Mouse (Mus musculus) kidney, postnatal 0 days (tissue): Measurements from ENCODE around the gene Ece2. TPM values are rescaled to one million over a fixed set of nuclear protein-coding genes. Genes with fewer than 3 reads are reported as not detected.
"Not testable (repeated sequence)": the region's sequence is repeated elsewhere in the genome, so short reads cannot be mapped to it uniquely, and the experiment has no call there.

Experiments
- ATAC-seq: fragments of 200-750 bp; cut with Nextera tagmentation; replicated peaks from 2 replicates; pipeline ENCODE4 v1.8.0; 2017; ENCODE audit warnings: low read depth, moderate number of reproducible peaks, moderate TSS enrichment, moderate library complexity; ENCODE audit not compliant: low FRiP score
- DNase-seq: peaks from one replicate; pipeline ENCODE4 v3.0.0-alpha.2; 2016; ENCODE audit warnings: low spot score
- H3K27ac ChIP-seq: fragments of 300-500 bp; sonication (generic); 2 replicates; pipeline ENCODE4 v1.5.1; 2014; ENCODE audit warnings: mild to moderate bottlenecking
- H3K27me3 ChIP-seq: fragments of 300-500 bp; sonication (generic); 2 replicates; pipeline ENCODE4 v1.6.1; 2014; ENCODE audit warnings: low read length, mixed read lengths; ENCODE audit not compliant: insufficient read depth
- H3K36me3 ChIP-seq: fragments of 300-500 bp; sonication (generic); 2 replicates; pipeline ENCODE4 v1.6.1; 2014; ENCODE audit warnings: low read length, mixed read lengths; ENCODE audit not compliant: insufficient read depth
- H3K4me1 ChIP-seq: fragments of 300-500 bp; sonication (generic); replicated peaks from 2 replicates; pipeline ENCODE4 v1.6.1; 2014; ENCODE audit warnings: antibody characterized with exemption, low read length, mixed read lengths; ENCODE audit not compliant: insufficient read depth
- H3K4me2 ChIP-seq: fragments of 300-500 bp; sonication (generic); 2 replicates; pipeline ENCODE4 v1.6.1; 2014; ENCODE audit warnings: mild to moderate bottlenecking, low read length, moderate library complexity, mixed read lengths
- H3K4me3 ChIP-seq: fragments of 300-500 bp; sonication (generic); replicated peaks from 2 replicates; pipeline ENCODE4 v1.5.1; 2014; ENCODE audit warnings: low read depth, low read length
- H3K9ac ChIP-seq: fragments of 300-500 bp; sonication (generic); 2 replicates; pipeline ENCODE4 v1.6.1; 2014; ENCODE audit warnings: low read depth, low read length
- H3K9me3 ChIP-seq: fragments of 300-500 bp; sonication (generic); replicated peaks from 2 replicates; pipeline ENCODE4 v1.6.1; 2016; ENCODE audit warnings: low read length, inconsistent platforms, mixed read lengths
- CTCF ChIP-seq: IDR thresholded peaks from 2 replicates; pipeline ENCODE4 v1.5.1; 2016; ENCODE audit warnings: antibody characterized with exemption, low read depth, mild to moderate bottlenecking, moderate library complexity
- WGBS: fragments of 180-500 bp; shearing (Covaris S2); extraction: QIAGEN DNeasy Blood & Tissue Kit; methylation state at CpG from one replicate; pipeline ENCODE4 v1.1.7; 2014; 5-methylcytosine and 5-hydroxymethylcytosine counted together
- polyA plus RNA-seq: library from polyadenylated mRNA; unstranded; fragments of >200 nt; fragmentation: Nextera tagmentation; extraction: Ambion mirVana; gene quantifications from 2 replicates; pipeline ENCODE4 v1.2.1, GENCODE M21; 2015

Ece2 gene
- polyA plus RNA-seq, 1 experiment from 2014 or later, result 1.6 TPM

DNA sequence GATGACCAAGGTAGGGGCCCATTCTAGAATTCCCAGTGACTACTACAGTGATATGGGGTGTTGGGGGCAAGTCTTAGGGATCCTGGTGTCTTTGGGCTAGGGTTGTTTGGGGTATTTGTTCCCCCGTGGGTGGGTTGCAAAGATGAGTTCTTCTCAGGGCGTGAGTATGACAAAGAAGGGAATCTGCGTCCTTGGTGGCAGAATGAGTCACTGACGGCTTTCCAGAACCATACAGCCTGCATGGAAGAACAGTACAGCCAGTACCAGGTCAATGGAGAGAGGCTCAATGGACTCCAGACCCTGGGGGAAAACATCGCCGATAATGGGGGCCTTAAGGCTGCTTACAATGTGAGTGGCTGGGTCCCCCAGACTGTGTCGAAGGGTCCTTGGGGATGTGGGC lies 14.3 kb downstream of the Ece2 start:
- H3K36me3 ChIP-seq, result no peaks in the 10 kb centered on the region
- no peaks in the 10 kb centered on the region for H3K9me3 ChIP-seq
- no peak overlapping the region for H3K4me3 ChIP-seq
- no peak for ATAC-seq
- H3K9ac ChIP-seq, result no peak overlapping the region
- TF ChIP-seq CTCF, result no peak
- H3K4me2 ChIP-seq, result no peak overlapping the region
- DNase-seq, result no peak
- 87% methylated on average over 7 of the region's 7 CpGs for WGBS
- H3K27ac ChIP-seq, result no peak overlapping the region
- H3K4me1 ChIP-seq, result no peaks in the 10 kb centered on the region
- H3K27me3 ChIP-seq, result no peaks in the 10 kb centered on the region

DNA sequence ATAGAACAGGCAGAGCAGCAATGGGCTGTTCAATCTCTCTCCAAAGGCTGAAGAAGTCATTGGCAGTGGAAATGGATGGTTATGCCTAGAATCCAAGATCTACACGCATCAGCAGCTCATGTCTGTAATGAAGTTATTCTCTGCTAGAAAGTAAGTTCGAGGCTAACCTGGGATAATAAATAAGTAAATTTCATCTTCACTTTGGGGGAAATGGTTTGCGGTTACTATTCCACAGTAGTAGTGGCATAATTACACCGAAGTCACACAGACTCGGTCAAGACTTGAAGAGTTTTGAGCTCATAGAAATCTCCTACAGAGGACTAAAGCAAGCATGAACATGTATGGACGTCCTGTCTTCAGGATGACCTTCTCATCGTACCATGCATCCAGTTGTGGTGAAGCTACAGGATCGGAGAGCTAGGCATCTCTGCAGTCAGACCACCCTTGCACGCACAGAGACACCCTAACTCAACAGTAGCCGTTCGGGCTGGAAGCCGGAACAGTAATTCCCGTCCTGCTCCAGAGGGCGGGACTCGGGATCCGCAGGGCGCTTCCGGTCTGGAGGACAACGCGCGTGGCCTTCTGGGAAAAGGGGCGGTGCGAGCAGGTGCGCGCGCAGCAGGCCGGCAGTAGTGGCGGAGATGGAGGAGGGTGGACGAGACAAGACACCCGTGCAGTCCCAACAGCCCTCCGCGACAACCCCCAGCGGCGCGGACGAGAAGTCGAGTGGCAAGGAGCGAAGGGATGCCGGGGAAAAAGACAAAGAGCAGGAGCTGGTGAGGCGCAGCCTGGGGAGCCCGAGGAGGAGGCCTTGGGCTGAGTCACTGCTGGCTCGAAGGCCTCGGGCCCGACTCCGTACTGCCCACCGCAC lies 21.7 kb downstream of the Ece2 start, which contains the start of gene Psmd2:
TSS of gene Psmd2 (plus strand) at position 577 of the 871 bp plus-strand sequence.
- Histone ChIP-seq H3K4me2 (peak within 1 kb of the TSS; percentile 64), H3K27me3 (no peaks in the 10 kb centered on the region), H3K4me1 (no peaks in the 10 kb centered on the region), H3K4me3 (peak within 1 kb of the TSS; percentile 84), H3K9me3 (no peaks in the 10 kb centered on the region), H3K9ac (peak within 1 kb of the TSS; percentile 87), H3K36me3 (peaks cover 18% of the 10 kb centered on the region), H3K27ac (peak within 1 kb of the TSS; percentile 75; the same call in 1 of the 2 replicates)
- WGBS, result 2% methylated on average over 46 of the region's 46 CpGs
- TF ChIP-seq CTCF, result 0 out of 2 replicates have a peak, but pooled peaks have one; percentile 25
- peak; percentile 97 for DNase-seq
- ATAC-seq, result peak; percentile 94

GRCm38 (mm10) chr16:20651947-20652310 lies 22.3 kb downstream of the Ece2 start:
- no peaks in the 10 kb centered on the region for H3K4me1 ChIP-seq
- no peaks in the 10 kb centered on the region for H3K27me3 ChIP-seq
- no peaks in the 10 kb centered on the region for H3K9me3 ChIP-seq
- H3K4me2 ChIP-seq, result peak overlapping the region; percentile 64
- no peak overlapping the region for H3K27ac ChIP-seq
- peak overlapping the region; percentile 84 for H3K4me3 ChIP-seq
- no peak for TF ChIP-seq CTCF
- H3K9ac ChIP-seq, result peak overlapping the region; percentile 87
- DNase-seq (no peak), ATAC-seq (no peak)
- peaks cover 24% of the 10 kb centered on the region for H3K36me3 ChIP-seq
- 7% methylated on average over 12 of the region's 12 CpGs for WGBS

GRCm38 (mm10) chr16:20653315-20653714 lies 23.7 kb downstream of the Ece2 start:
- H3K9me3 ChIP-seq, result no peaks in the 10 kb centered on the region
- H3K27me3 ChIP-seq, result no peaks in the 10 kb centered on the region
- 0 out of 2 replicates have a peak, but pooled peaks have one; percentile 12 for TF ChIP-seq CTCF
- no peak overlapping the region; the same call in 1 of the 2 replicates for H3K4me2 ChIP-seq
- peaks cover 37% of the 10 kb centered on the region for H3K36me3 ChIP-seq
- H3K27ac ChIP-seq, result no peak overlapping the region
- ATAC-seq (no peak), DNase-seq (no peak)
- H3K4me3 ChIP-seq, result no peak overlapping the region
- WGBS, result 60% methylated on average over 2 of the region's 2 CpGs
- no peaks in the 10 kb centered on the region for H3K4me1 ChIP-seq
- H3K9ac ChIP-seq, result no peak overlapping the region

GRCm38 (mm10) chr16:20657661-20658060 lies 28.0 kb downstream of the Ece2 start:
- no peak for DNase-seq
- H3K27me3 ChIP-seq, result no peaks in the 10 kb centered on the region
- H3K36me3 ChIP-seq, result peaks cover 72% of the 10 kb centered on the region
- H3K9ac ChIP-seq, result no peak overlapping the region
- no peak overlapping the region for H3K27ac ChIP-seq
- no peaks in the 10 kb centered on the region for H3K9me3 ChIP-seq
- WGBS, result 89% methylated on average over 4 of the region's 4 CpGs
- no peak overlapping the region for H3K4me3 ChIP-seq
- no peak for TF ChIP-seq CTCF
- no peaks in the 10 kb centered on the region for H3K4me1 ChIP-seq
- no peak for ATAC-seq
- no peak overlapping the region for H3K4me2 ChIP-seq

DNA sequence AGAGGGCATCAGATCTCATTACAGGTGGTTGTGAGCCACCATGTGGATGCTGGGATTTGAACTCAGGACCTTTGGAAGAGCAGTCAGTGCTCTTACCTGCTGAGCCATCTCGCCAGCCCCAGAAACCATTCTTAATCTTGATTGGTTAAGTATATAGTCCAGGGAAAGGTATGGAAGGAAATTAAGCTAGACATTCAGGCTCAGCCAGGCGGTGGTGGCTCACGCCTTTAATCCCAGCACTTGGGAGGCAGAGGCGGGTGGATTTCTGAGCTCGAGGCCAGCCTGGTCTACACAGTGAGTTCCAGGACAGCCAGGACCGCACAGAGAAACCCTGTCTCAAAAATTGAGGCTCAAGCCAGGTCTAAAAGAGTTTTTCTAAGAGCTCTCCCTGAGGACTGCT lies 38.4 kb downstream of the Ece2 start, which contains the start of gene Eif4g1:
TSS of gene Eif4g1 (plus strand) at position 301 of the 400 bp plus-strand sequence.
- not testable (repeated sequence) for H3K4me2 ChIP-seq, DNase-seq, ATAC-seq, H3K4me1 ChIP-seq, H3K36me3 ChIP-seq, H3K27ac ChIP-seq, H3K27me3 ChIP-seq, H3K9ac ChIP-seq, H3K9me3 ChIP-seq, H3K4me3 ChIP-seq
- WGBS, result 95% methylated on average over 3 of the region's 6 CpGs
